Mouse (Mus musculus) ES-CJ7 (cell line): ENCODE results near the gene Rpl15.

Source experiments
- DNase-seq: peaks from one replicate; pipeline ENCODE4 v3.0.0; 2011; ENCODE audit warnings: low read depth, low spot score

Rpl15 gene

DNA sequence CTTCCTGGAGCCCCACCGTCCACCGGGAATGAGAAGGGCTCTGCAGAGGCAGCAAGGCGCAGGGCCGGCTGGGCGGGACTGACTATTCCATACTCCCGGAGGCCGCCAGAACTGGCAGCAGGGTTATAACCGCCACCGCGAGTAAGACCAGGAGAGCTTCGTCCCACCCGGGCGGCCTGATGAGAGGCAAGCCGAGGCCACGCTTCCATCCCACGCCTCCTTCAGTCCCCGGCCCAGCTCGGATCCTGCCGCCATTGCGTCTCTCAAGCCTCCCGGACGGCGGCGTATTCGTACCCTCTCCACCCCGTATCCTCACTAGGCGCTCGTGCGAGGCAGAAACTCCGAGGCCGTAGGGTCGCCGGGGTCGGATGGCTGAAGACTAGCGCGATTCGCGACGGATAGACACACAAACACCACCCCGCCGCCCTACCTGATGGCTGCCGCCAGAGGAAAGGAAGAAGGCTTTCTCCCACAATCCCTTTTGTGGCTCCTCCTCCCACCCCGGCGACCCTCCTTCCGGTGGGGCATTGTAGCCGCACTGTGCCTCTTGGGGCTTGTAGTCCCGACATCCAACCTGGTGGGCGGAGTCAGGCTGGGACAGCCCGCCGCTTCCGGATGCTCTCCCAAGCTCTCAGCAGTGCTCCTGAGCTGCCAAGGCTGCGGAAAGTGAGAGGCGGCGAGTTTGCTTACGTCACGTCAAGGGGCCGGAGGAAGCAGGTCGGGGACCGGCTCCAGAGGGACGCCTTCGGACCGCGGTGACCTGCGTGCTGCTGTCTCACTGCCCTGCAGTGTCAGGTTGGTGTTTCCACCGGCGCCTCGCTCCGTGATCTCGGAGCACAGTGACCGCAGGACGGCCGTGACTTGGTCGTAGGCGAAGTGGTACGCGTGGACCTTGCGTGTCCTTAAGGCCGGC lies at the start of gene Rpl15, which contains the start of gene Nkiras1:
Gene Rpl15, minus strand, starts transcription at position 863 of the 913 bp plus-strand sequence.
Gene Nkiras1, plus strand, starts transcription at position 608 of the 913 bp plus-strand sequence.
- DNase-seq = peak; percentile 98

DNA sequence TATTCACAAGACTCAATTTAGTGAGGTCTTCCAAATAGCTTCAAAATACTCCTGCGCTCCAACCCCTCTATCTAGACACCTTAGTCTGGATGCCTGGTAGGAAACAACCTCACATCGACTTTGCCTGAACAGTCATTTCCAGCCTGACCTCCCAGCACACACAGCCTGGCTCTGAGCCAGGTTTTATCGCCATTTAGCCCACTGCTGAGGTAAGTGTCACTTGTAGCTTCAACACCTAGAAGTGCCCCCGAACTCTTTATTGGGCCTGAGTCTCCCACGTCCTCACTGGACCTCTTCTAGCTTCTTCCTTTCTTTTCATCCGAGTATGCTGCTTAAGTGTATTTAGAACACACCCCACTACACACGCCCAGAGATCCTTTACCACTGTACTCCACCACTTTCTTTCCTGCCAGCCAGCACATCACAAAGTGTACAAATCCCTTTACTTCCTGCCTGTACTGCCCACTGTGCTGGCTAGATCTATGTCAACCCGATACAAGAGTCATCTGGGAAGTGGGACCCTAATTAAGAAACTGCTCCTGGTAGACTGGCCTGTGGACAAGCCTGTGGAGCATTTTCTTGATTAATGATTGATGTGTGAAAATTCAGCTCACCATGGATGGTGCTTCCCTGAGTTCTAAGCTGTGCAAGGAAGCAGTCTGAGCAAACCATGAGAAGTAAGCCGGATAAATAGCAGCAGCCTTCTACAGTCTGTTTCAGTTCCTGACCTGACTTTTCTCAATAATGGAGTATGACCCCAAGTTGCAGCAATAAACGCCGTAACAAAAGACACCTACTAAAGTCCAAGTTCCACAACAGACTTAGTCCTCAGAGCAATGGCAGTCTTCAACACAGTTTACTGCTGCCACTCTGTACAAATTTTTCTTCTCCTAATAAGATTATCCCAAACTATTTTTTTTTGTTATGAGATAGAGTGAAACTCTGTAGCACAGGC lies 46.5 kb upstream of the Rpl15 start:
- no peak for DNase-seq

GRCm38 (mm10) chr14:18304165-18304564 lies 33.0 kb upstream of the Rpl15 start:
- DNase-seq = no peak

- DNase-seq = no peak
Measured at GRCm38 (mm10) chr14:18303262-18303661, 32.1 kb upstream of the Rpl15 start.

DNA sequence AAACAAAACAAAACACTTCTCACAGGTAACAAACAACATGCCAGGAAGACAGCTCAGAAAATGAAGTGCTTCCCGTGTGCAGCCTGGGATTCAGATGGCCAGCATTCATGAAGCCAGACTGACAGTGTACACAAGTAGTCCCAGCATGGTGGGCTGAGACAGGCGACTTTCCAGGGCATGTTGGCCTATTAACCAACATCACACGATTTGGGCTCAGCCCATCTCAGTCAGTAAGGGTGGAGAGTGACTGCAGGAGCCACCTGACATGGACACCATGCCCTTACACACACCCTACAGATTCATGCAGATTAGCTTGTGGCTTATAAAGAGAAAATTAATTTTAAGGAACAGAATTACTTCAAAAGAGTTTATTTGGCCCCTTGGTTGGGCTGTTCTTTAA lies 31.6 kb upstream of the Rpl15 start:
- DNase-seq = no peak

DNA sequence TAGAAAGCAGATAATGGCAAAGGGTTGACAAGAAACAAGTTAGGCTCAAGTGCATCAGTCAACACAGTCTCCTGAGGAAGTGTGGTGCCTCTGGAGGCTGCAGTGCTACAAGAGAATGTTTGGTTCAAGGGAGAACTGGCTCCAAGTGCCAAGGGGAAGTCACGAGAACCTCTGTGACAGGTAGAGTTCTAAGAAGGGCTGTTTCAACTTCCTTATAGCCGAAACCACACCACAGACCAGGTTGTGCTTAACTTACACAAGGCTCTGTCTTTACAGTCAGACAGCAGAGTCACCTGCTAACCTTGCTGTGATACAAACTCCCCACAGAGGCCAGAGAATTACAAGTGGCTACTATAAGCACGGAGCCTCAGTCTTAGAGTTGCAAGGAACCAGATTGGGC lies 30.4 kb upstream of the Rpl15 start:
- DNase-seq = no peak

GRCm38 (mm10) chr14:18300676-18301075 lies 29.5 kb upstream of the Rpl15 start:
- peak; percentile 19 for DNase-seq

DNA sequence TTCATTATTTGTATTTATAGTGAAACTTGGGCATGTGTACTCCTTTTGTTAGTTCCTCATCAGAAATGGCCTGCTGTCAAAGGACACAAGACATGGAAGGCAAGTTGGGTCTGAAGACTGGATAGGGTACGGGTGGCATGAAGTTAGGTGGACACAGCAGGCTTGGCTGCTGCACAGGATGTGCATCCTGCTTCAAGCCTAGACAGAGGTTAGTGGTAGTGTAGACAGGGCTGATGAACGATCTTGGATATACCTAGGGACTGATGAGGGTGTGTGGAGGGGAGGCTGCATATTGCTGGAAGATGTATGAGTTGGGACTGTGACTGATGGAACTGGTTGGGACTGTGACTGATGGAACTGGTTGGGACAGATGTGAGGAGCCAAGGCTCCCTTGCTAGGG lies 27.7 kb upstream of the Rpl15 start:
- no peak for DNase-seq

GRCm38 (mm10) chr14:18297441-18297840 lies 26.2 kb upstream of the Rpl15 start:
- DNase-seq = no peak

GRCm38 (mm10) chr14:18292578-18292977 lies 21.4 kb upstream of the Rpl15 start:
- no peak for DNase-seq

GRCm38 (mm10) chr14:18292111-18292510 lies 20.9 kb upstream of the Rpl15 start:
- no peak for DNase-seq

DNA sequence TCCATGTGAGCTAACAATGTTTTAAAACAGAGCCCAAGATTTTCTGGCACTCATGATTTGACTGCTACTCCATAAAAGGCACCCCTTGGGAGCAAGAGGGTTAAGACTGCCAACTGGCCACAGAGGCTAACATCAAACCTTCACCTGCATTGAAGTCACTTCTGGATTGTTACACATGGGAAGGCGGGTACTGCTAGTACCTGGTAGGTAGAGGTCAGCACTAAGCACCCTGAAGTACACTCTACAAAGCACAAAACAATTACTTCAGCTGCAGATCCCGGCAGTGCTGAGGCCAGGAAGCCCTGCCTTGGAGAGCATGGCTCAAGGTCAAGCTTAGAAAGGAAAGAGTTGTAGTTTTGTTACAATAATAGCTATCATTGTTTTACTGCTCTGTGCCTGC lies 16.2 kb upstream of the Rpl15 start:
- DNase-seq = no peak

DNA sequence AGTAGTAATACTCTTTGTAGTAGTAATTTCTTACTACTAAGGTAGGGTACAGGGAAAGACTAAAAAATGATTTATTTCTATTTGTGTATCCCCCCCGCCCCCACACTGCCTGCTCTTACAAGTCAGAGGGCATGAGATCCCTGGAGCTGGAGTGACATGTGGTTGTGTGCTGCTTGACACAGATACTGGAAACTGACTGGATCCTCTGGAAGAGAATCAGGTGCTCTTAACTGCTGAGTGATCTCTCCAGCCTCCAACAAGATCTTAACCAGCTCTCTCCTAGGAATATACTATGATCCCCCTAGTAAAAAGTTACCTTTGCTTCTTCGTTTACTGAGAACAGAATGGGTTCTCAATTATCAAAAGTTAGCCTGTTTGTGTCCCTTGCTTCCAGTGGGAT lies 15.2 kb upstream of the Rpl15 start:
- no peak for DNase-seq

GRCm38 (mm10) chr14:18285476-18285875 lies 14.3 kb upstream of the Rpl15 start:
- DNase-seq = no peak

DNA sequence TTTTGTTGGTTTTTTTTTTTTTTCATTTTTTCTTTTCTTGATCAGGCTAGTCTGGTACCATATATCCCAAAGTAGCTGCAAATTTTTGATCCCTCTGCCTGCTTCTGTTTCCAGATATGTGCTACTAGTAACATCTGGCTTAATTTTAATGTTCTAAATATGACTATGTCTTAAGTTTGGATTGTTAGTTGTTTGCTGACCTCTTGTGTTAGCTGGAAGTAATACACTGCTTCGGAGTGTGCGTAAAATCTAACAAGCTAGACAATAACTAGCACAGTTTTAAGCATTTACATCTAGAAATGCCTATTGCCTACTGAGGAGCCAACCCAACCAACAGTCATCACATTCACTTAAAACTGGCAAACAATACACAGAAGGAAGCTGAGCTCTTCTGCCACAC lies 13.4 kb upstream of the Rpl15 start:
- peak; percentile 16 for DNase-seq

DNA sequence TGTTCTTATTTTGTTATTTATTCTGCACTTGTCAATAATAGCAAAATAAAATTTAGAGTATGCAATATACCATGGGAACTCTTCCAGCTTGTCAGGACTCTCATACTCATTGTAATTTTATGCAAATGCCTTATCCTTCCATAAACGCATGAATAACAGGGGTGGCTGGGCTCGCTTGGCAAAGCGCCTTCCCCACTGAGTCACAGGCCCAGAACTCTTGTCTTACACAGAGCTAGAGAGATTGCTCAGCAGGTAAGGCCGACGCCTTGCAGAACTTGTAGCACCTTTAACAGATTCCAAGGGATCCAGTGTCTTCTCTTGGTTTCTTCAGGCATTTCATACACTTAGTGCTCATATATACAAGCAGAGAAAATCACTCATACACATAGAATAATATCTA lies 9.2 kb upstream of the Rpl15 start:
- no peak for DNase-seq

GRCm38 (mm10) chr14:18274526-18274925 lies 3.3 kb upstream of the Rpl15 start:
- no peak for DNase-seq

GRCm38 (mm10) chr14:18271666-18272065 lies 475 bp upstream of the Rpl15 start:
- DNase-seq = no peak

GRCm38 (mm10) chr14:18269947-18270528 lies 1.2 kb downstream of the Rpl15 start:
- DNase-seq = peak; percentile 31

DNA sequence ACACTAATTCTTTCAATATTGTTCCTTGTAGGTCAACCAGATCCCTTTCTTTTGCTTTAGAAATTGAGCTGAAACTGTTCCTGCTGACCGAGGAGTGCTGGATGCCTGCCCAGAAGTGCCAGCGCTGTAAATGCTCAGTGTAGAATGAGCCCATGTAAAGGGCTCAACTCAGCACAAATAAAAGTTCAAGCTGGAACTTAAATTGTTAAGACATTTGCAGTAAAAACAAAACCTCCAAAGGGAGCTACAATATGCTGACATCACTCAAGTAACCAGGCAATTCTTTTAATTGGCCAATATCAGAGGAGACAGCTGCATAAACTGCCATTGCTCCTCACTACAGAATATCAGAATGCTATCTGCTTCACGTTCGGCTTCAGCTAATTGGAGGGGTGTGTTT lies 7.8 kb downstream of the Rpl15 start:
- DNase-seq = no peak

DNA sequence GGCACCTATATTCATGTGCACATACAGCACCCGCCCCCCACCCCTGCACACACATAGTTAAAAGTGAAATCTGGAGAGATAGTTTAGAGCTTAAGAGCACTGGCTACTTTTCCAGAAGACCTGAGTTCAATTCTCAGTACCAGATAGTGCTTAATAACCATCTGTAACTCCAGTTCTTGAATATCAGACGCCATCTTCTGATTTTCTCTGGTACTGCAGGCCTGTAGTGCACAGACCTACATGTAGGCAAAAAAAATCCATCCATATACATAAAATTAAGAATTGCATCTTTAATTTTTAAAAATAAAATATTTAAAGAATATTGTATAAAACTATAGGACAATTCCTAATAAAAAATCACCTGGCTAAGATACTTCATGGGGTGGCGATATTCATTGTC lies 10.0 kb downstream of the Rpl15 start:
- DNase-seq = peak; percentile 36

- no peak for DNase-seq
Measured at GRCm38 (mm10) chr14:18242638-18243130, 28.5 kb downstream of the Rpl15 start.
